Mouse (Mus musculus) MEL (cell line): Measurements from ENCODE around the gene Retsat. TPM values are rescaled to one million over a fixed set of nuclear protein-coding genes. Genes with fewer than 3 reads are reported as not detected.

Experiments
- DNase-seq: peaks from one replicate; pipeline ENCODE4 v3.0.0; 2011; ENCODE audit warnings: low read depth, low spot score
- H3K27ac ChIP-seq: 2 replicates; pipeline ENCODE4 v1.5.1; 2012; ENCODE audit warnings: low read depth, mild to moderate bottlenecking, control low read depth, low read length, moderate library complexity; ENCODE audit not compliant: control insufficient read depth
- H3K27me3 ChIP-seq, 2 experiments: fragments of 150-350 bp in 1 of 2; sonication (generic) in 1 of 2; 2 replicates each; pipeline ENCODE4 v1.6.1; 2012; ENCODE audit warnings: low read length in 2 of 2, mild to moderate bottlenecking in 2 of 2, improper control_type of control experiment in 1 of 2, moderate library complexity in 1 of 2; ENCODE audit not compliant: insufficient read depth in 2 of 2, control insufficient read depth in 1 of 2
- H3K36me3 ChIP-seq, 2 experiments: 2 replicates each; pipeline ENCODE4 v1.6.1; 2012 to 2014; ENCODE audit warnings: low read length in 2 of 2, improper control_type of control experiment in 1 of 2, inconsistent platforms in 1 of 2, mild to moderate bottlenecking in 1 of 2; ENCODE audit not compliant: insufficient read depth in 2 of 2, control insufficient read depth in 1 of 2
- H3K4me1 ChIP-seq, 2 experiments: fragments of 150-350 bp in 1 of 2; sonication (generic) in 1 of 2; 2 replicates each; pipeline ENCODE4 v1.6.1; 2012; ENCODE audit warnings: low read length in 2 of 2, improper control_type of control experiment in 1 of 2, mild to moderate bottlenecking in 1 of 2; ENCODE audit not compliant: insufficient read depth in 2 of 2, control insufficient read depth in 1 of 2
- H3K4me3 ChIP-seq, 2 experiments: fragments of 150-350 bp in 1 of 2; sonication (generic) in 1 of 2; 2 replicates each; pipeline ENCODE4 v1.5.1; 2012; ENCODE audit warnings: low read depth in 2 of 2, low read length in 2 of 2, mild to moderate bottlenecking in 2 of 2, moderate library complexity in 2 of 2, control low read depth in 1 of 2, improper control_type of control experiment in 1 of 2; ENCODE audit not compliant: control insufficient read depth in 1 of 2, insufficient read depth in 1 of 2
- H3K79me2 ChIP-seq: 2 replicates; pipeline ENCODE4 v1.6.1; 2012; ENCODE audit warnings: mild to moderate bottlenecking, low read length, moderate library complexity; ENCODE audit not compliant: control insufficient read depth, poor library complexity, insufficient read depth
- H3K9ac ChIP-seq: 2 replicates; pipeline ENCODE4 v1.6.1; 2012; ENCODE audit warnings: low read depth, mild to moderate bottlenecking, control low read depth, low read length, moderate library complexity; ENCODE audit not compliant: control insufficient read depth, poor library complexity, severe bottlenecking
- H3K9me3 ChIP-seq: fragments of 150-350 bp; sonication (generic); replicated peaks from 2 replicates; pipeline ENCODE4 v1.6.1; 2012; ENCODE audit warnings: mild to moderate bottlenecking, low read length, improper control_type of control experiment, moderate library complexity; ENCODE audit not compliant: insufficient read depth
- BHLHE40 ChIP-seq: IDR thresholded peaks from 2 replicates; pipeline ENCODE4 v1.6.1; 2012; ENCODE audit warnings: low read depth, mild to moderate bottlenecking, inconsistent platforms, low read length, improper control_type of control experiment, borderline replicate concordance
- CHD1 ChIP-seq: IDR thresholded peaks from 2 replicates; pipeline ENCODE4 v1.6.1; 2012; ENCODE audit warnings: low read depth, mild to moderate bottlenecking, inconsistent platforms, low read length, improper control_type of control experiment
- ELF1 ChIP-seq: IDR thresholded peaks from 2 replicates; pipeline ENCODE4 v1.6.1; 2014; ENCODE audit warnings: low read depth, mild to moderate bottlenecking, inconsistent platforms, low read length, improper control_type of control experiment, moderate library complexity
- HCFC1 ChIP-seq: IDR thresholded peaks from 2 replicates; pipeline ENCODE4 v1.6.1; 2012; ENCODE audit warnings: low read depth, mild to moderate bottlenecking, inconsistent platforms, low read length, improper control_type of control experiment, moderate library complexity
- JUND ChIP-seq: IDR thresholded peaks from 2 replicates; pipeline ENCODE4 v1.6.1; 2011; ENCODE audit warnings: low read depth, mild to moderate bottlenecking, improper control_type of control experiment, low read length
- KAT2A ChIP-seq: conservative IDR thresholded peaks from 2 replicates; pipeline ENCODE4 v1.6.1; 2012; ENCODE audit warnings: low read depth, low read length, improper control_type of control experiment, inconsistent platforms
- MEF2A ChIP-seq: IDR thresholded peaks from 2 replicates; pipeline ENCODE4 v1.6.1; 2014; ENCODE audit warnings: low read depth, mild to moderate bottlenecking, inconsistent platforms, low read length, improper control_type of control experiment; ENCODE audit not compliant: poor library complexity, insufficient replicate concordance, severe bottlenecking; ENCODE audit errors: extremely low read depth
- MYB ChIP-seq: IDR thresholded peaks from 2 replicates; pipeline ENCODE4 v1.6.1; 2011; ENCODE audit warnings: mild to moderate bottlenecking, low read depth, low read length, improper control_type of control experiment
- MYC ChIP-seq: IDR thresholded peaks from 2 replicates; pipeline ENCODE4 v1.6.1; 2011; ENCODE audit warnings: low read depth, mild to moderate bottlenecking, low read length, improper control_type of control experiment, moderate library complexity
- NELFE ChIP-seq: IDR thresholded peaks from 2 replicates; pipeline ENCODE4 v1.6.1; 2011; ENCODE audit warnings: low read depth, low read length, improper control_type of control experiment
- POLR2AphosphoS2 ChIP-seq: IDR thresholded peaks from 2 replicates; pipeline ENCODE4 v1.6.1; 2011; ENCODE audit warnings: low read length, improper control_type of control experiment
- SMC3 ChIP-seq: IDR thresholded peaks from 2 replicates; pipeline ENCODE4 v1.6.1; 2011; ENCODE audit warnings: low read depth, low read length, improper control_type of control experiment
- USF1 ChIP-seq: IDR thresholded peaks from 2 replicates; pipeline ENCODE4 v1.6.1; 2014; ENCODE audit warnings: low read depth, mild to moderate bottlenecking, inconsistent platforms, low read length, improper control_type of control experiment, moderate library complexity
- USF2 ChIP-seq, 2 experiments: IDR thresholded peaks; 2 replicates each; pipeline ENCODE4 v1.6.1; 2011 to 2012; ENCODE audit warnings: improper control_type of control experiment in 2 of 2, low read length in 2 of 2, borderline replicate concordance in 1 of 2, inconsistent platforms in 1 of 2, low read depth in 1 of 2, mild to moderate bottlenecking in 1 of 2; ENCODE audit not compliant: insufficient read depth in 1 of 2
- ZMIZ1 ChIP-seq: IDR thresholded peaks from 2 replicates; pipeline ENCODE4 v1.6.1; 2012; ENCODE audit warnings: low read depth, mild to moderate bottlenecking, inconsistent platforms, low read length, improper control_type of control experiment, moderate library complexity
- polyA plus RNA-seq, 2 experiments: library from polyadenylated mRNA; stranded (reverse) in 1 of 2; unstranded in 1 of 2; fragments of >175 nt in 1 of 2; fragments of >200 nt in 1 of 2; gene quantifications; 2 replicates each; pipeline versions ENCODE4 v1.2.1 to v1.2.4; 2012; ENCODE audit warnings: low replicate concordance in 2 of 2, low read depth in 1 of 2; ENCODE audit not compliant: insufficient read length in 2 of 2, insufficient read depth in 1 of 2, missing spikeins in 1 of 2
- total RNA-seq: library from RNA; depleted of rRNA; stranded (reverse); fragments of 300-350 nt; gene quantifications from 2 replicates; pipeline ENCODE4 v1.2.3, GENCODE M21; 2012

Retsat gene
- total and polyA plus RNA-seq, 3 experiments, result 40.3 to 61.5 TPM; not detected in 1

- TF ChIP-seq ZMIZ1 (no peak), BHLHE40 (no peak), ELF1 (no peak), MYC (no peak), MEF2A (no peak), MYB (no peak), NELFE (no peak), HCFC1 (no peak), POLR2AphosphoS2 (no peak)
- Histone ChIP-seq H3K27me3 (no peaks in the 10 kb centered on the region), H3K27ac (no peak overlapping the region), H3K9ac (no peak overlapping the region), H3K4me3 (no peak overlapping the region), H3K4me1 (no peaks in the 10 kb centered on the region), H3K79me2 (no peaks in the 10 kb centered on the region), H3K36me3 (no peaks in the 10 kb centered on the region), H3K9me3 (no peaks in the 10 kb centered on the region)
- DNase-seq, result no peak
Observed at GRCm38 (mm10) chr6:72581625-72582382, 16.5 kb upstream of the Retsat start.

DNA sequence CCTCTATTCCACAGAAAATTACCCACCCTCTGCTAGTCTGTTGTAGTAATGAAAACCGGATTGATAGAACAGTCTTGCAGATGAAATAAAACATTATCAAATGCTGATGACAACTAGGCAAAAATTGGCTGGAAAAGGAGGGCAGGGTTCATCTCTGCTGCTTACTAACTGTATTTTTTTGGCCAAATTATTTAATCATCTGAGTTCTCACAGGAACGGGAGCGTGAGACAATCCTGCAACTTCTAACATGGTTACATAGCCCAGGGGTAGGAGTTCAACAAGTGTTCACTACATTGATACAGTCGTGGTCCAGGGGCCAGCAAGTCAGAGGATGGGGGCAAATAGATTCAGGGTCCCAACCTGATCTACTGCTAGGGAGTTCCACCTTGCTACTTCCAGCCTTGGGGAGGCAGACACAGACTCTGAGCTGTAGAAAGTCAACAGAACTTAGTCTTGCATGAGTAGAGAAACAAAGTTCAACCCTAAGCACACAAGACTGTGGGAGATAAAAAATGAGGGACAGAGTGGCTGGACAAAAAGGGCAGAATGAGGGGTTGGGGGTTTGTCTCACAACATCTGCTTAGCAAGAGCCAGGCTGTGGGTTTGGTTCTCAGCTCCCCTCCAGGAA is 14.9 kb upstream of the Retsat start:
- no peak for DNase-seq
- Histone ChIP-seq H3K9ac (no peak overlapping the region), H3K9me3 (no peaks in the 10 kb centered on the region), H3K4me1 (no peaks in the 10 kb centered on the region), H3K27ac (no peak overlapping the region), H3K27me3 (no peaks in the 10 kb centered on the region), H3K36me3 (no peaks in the 10 kb centered on the region), H3K4me3 (no peak overlapping the region), H3K79me2 (no peaks in the 10 kb centered on the region)
- TF ChIP-seq JUND (no peak), POLR2AphosphoS2 (no peak), ZMIZ1 (no peak), KAT2A (no peak), CHD1 (no peak), BHLHE40 (no peak), SMC3 (no peak), MEF2A (no peak), USF1 (no peak), USF2 (IDR thresholded peaks at IDR 0.05; ENCODE audit: borderline replicate concordance in 1 of 2, insufficient read depth in 1 of 2, low read depth in 1 of 2, low read length in 2 of 2) (no peak)
